Mouse (Mus musculus): ENCODE results near the gene Csf2ra.

GRCm38 (mm10) chr19:61267141-61267540 is 38.9 kb upstream of the Csf2ra start:
- no peak for TF ChIP-seq CTCF (IDR thresholded peaks at IDR 0.05; ENCODE audit: low read depth)
- no peak for TF ChIP-seq EP300 (optimal IDR thresholded peaks at IDR 0.05)
